Mouse (Mus musculus) myocyte (in vitro differentiated cells): ENCODE results near the gene 4930402F06Rik. TPM values are rescaled to one million over a fixed set of nuclear protein-coding genes. Genes with fewer than 3 reads are reported as not detected.
A peak's percentile ranks its signal among the peaks of the same experiment; 100 is the strongest.

Experiments
- H3K27me3 ChIP-seq: one replicate; pipeline ENCODE4 v1.6.1; 2011; ENCODE audit not compliant: control insufficient read depth, insufficient read depth, insufficient read length
- H3K36me3 ChIP-seq: one replicate; pipeline ENCODE4 v1.6.1; 2011; ENCODE audit not compliant: control insufficient read depth, insufficient read depth
- H3K4me2 ChIP-seq: one replicate; pipeline ENCODE4 v1.6.1; 2011; ENCODE audit warnings: low read depth, control low read depth
- H3K4me3 ChIP-seq: one replicate; pipeline ENCODE4 v1.5.1; 2011; ENCODE audit warnings: mild to moderate bottlenecking, control low read depth, moderate library complexity
- H3K79me2 ChIP-seq: one replicate; pipeline ENCODE4 v1.6.1; 2011; ENCODE audit not compliant: control insufficient read depth, insufficient read depth
- H3ac ChIP-seq: one replicate; pipeline ENCODE4 v1.6.1; 2011; ENCODE audit not compliant: control insufficient read depth, insufficient read length
- CEBPB ChIP-seq: IDR thresholded peaks from 2 replicates; pipeline ENCODE4 v1.6.1; 2011; ENCODE audit warnings: mild to moderate bottlenecking, moderate library complexity; ENCODE audit not compliant: poor library complexity, insufficient read depth, severe bottlenecking
- E2F4 ChIP-seq: IDR thresholded peaks from one replicate; pipeline ENCODE4 v1.6.1; 2011; ENCODE audit warnings: mild to moderate bottlenecking, control low read depth, moderate library complexity; ENCODE audit not compliant: insufficient read depth
- MAX ChIP-seq: IDR thresholded peaks from one replicate; pipeline ENCODE4 v1.6.1; 2011; ENCODE audit warnings: low read depth, mild to moderate bottlenecking, control low read depth
- MYOD1 ChIP-seq, 3 experiments: IDR thresholded peaks; one replicate each; pipeline ENCODE4 v1.6.1; 2011; ENCODE audit warnings: control low read depth in 2 of 3, low read depth in 2 of 3, mild to moderate bottlenecking in 2 of 3, moderate library complexity in 1 of 3; ENCODE audit not compliant: insufficient read length in 2 of 3, control insufficient read depth in 1 of 3
- MYOG ChIP-seq, 3 experiments: IDR thresholded peaks; one replicate each; pipeline ENCODE4 v1.6.1; 2011; ENCODE audit warnings: control low read depth in 2 of 3, low read depth in 2 of 3, mild to moderate bottlenecking in 2 of 3; ENCODE audit not compliant: insufficient read length in 2 of 3, control insufficient read depth in 1 of 3, insufficient read depth in 1 of 3
- POLR2A ChIP-seq: IDR thresholded peaks from one replicate; pipeline ENCODE4 v1.6.1; 2011; ENCODE audit warnings: low read depth, mild to moderate bottlenecking, control low read depth, moderate library complexity; ENCODE audit not compliant: insufficient read length
- POLR2AphosphoS2 ChIP-seq: IDR thresholded peaks from one replicate; pipeline ENCODE4 v1.6.1; 2011; ENCODE audit warnings: low read depth, control low read depth; ENCODE audit not compliant: insufficient read length
- REST ChIP-seq: IDR thresholded peaks from one replicate; pipeline ENCODE4 v1.6.1; 2011; ENCODE audit warnings: mild to moderate bottlenecking, control low read depth, moderate library complexity; ENCODE audit not compliant: insufficient read depth, insufficient read length
- SRF ChIP-seq: IDR thresholded peaks from one replicate; pipeline ENCODE4 v1.6.1; 2011; ENCODE audit warnings: low read depth; ENCODE audit not compliant: control insufficient read depth, insufficient read length
- TCF12 ChIP-seq: IDR thresholded peaks from one replicate; pipeline ENCODE4 v1.6.1; 2011; ENCODE audit warnings: mild to moderate bottlenecking, control low read depth; ENCODE audit not compliant: poor library complexity, insufficient read depth, severe bottlenecking
- TCF3 ChIP-seq: IDR thresholded peaks from one replicate; pipeline ENCODE4 v1.6.1; 2011; ENCODE audit warnings: low read depth, control low read depth; ENCODE audit not compliant: insufficient read length
- USF1 ChIP-seq: IDR thresholded peaks from one replicate; pipeline ENCODE4 v1.6.1; 2011; ENCODE audit warnings: low read depth, mild to moderate bottlenecking, control low read depth, moderate library complexity
- polyA plus RNA-seq: library from polyadenylated mRNA; unstranded; fragments of >200 nt; fragmentation: generic; extraction: Trizol; gene quantifications from one replicate; pipeline ENCODE4 v1.2.1, GENCODE M21; 2012; ENCODE audit warnings: missing spikeins

The 4930402F06Rik gene
- polyA plus RNA-seq, 1 experiment, result not detected

GRCm38 (mm10) chr2:35331205-35331604, 65.8 kb downstream of the 4930402F06Rik start:
- peaks cover 62% of the 10 kb centered on the region for H3K79me2 ChIP-seq
- no peak for TF ChIP-seq POLR2AphosphoS2
- TF ChIP-seq CEBPB, result no peak
- no peak for TF ChIP-seq USF1
- no peak for TF ChIP-seq MYOG (IDR thresholded peaks at IDR 0.05; ENCODE audit: control insufficient read depth in 1 of 3, insufficient read depth in 1 of 3, insufficient read length in 2 of 3, low read depth in 2 of 3)
- no peak for TF ChIP-seq MAX
- no peak for TF ChIP-seq POLR2A
- no peak for TF ChIP-seq REST
- no peak for TF ChIP-seq TCF3
- H3K4me2 ChIP-seq, result no peak overlapping the region
- H3K4me3 ChIP-seq, result no peak overlapping the region
- H3K27me3 ChIP-seq, result no peaks in the 10 kb centered on the region
- H3K36me3 ChIP-seq, result peaks cover 10% of the 10 kb centered on the region
- no peak overlapping the region for H3ac ChIP-seq

DNA sequence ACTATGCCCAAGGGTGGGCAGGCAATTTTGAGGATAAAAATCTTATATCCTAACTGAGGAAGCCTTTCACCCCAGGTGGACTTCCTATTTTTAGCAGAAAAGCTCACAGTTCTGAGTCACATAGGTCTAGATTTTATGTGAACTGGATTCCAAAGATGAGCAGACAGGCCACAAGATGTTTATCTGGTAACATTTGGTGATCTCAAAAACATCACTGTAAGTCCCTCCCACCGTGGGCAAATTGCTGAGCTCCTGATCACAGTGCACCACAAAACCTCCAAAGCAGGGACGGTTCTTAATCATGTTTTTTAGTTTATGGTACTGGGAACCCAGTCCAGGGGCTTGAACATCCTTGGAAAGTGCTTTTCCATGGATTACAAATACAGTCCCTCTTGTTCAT, 67.9 kb downstream of the 4930402F06Rik start:
- Histone ChIP-seq H3K27me3 (no peaks in the 10 kb centered on the region), H3K4me2 (peak overlapping the region; percentile 50), H3K4me3 (no peak overlapping the region), H3K79me2 (peaks cover 41% of the 10 kb centered on the region), H3K36me3 (peaks cover 15% of the 10 kb centered on the region), H3ac (no peak overlapping the region)
- TF ChIP-seq E2F4 (no peak), TCF3 (no peak), MYOD1 (IDR thresholded peaks at IDR 0.05; ENCODE audit: control insufficient read depth in 1 of 3, insufficient read length in 2 of 3, low read depth in 2 of 3) (no peak), MAX (no peak), POLR2AphosphoS2 (no peak), SRF (no peak)

DNA sequence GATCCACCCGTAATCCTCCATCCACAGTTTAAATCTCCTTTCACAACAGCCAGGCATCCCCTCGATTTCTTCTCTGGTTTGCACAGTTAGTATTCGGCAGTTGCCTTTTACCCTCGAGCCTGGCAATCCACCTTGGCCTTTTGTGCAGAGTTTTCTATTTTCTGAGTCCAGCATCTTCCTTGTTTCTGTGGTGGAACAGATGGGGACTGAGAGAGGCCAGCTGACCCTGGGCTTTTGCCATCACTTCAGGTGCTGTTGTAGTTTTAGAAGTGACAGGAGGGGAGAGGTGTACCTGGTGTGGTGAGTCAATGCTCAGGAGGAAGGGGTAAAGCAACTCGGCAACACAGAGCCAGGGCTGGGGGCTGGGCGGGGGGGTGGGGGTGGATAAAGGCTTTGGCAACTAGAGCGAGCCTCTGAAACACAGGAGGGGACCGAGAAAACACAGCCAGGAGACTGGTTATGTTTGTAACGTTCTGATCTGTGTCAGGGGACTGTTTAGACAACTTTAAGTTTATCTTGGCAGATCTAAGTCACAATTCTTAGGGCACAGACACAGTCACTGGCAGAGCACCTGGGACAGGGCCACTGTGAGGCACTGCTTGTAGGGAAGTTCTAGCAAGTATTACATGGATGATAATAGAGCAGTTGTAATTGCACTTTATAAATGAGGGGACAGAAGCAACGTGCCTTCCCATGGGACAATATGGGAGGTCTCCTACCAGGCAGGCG, 68.7 kb downstream of the 4930402F06Rik start:
- H3K36me3 ChIP-seq, result peaks cover 18% of the 10 kb centered on the region
- TF ChIP-seq MYOD1 (IDR thresholded peaks at IDR 0.05; ENCODE audit: control insufficient read depth in 1 of 3, insufficient read length in 2 of 3, low read depth in 2 of 3), result no peak
- no peak for TF ChIP-seq MAX
- no peak for TF ChIP-seq POLR2A
- TF ChIP-seq CEBPB, result no peak
- TF ChIP-seq MYOG (IDR thresholded peaks at IDR 0.05; ENCODE audit: control insufficient read depth in 1 of 3, insufficient read depth in 1 of 3, insufficient read length in 2 of 3, low read depth in 2 of 3), result no peak
- TF ChIP-seq SRF, result no peak
- TF ChIP-seq E2F4, result no peak

GRCm38 (mm10) chr2:35327583-35327982, 69.4 kb downstream of the 4930402F06Rik start:
- no peak overlapping the region for H3ac ChIP-seq

More for the DNA sequence above, 68.7 kb downstream of the 4930402F06Rik start:
- H3K4me2 ChIP-seq, result no peak overlapping the region
- no peaks in the 10 kb centered on the region for H3K27me3 ChIP-seq
- H3K4me3 ChIP-seq, result no peak overlapping the region
- H3ac ChIP-seq, result no peak overlapping the region
- peaks cover 32% of the 10 kb centered on the region for H3K79me2 ChIP-seq

GRCm38 (mm10) chr2:35326931-35327330, 70.0 kb downstream of the 4930402F06Rik start:
- H3K4me2 ChIP-seq, result no peak overlapping the region
- no peaks in the 10 kb centered on the region for H3K27me3 ChIP-seq
- H3K36me3 ChIP-seq, result peaks cover 16% of the 10 kb centered on the region
- H3K79me2 ChIP-seq, result peaks cover 19% of the 10 kb centered on the region
- H3ac ChIP-seq, result no peak overlapping the region
- H3K4me3 ChIP-seq, result no peak overlapping the region
- TF ChIP-seq REST (no peak), TCF12 (no peak), CEBPB (no peak), POLR2AphosphoS2 (no peak)

More at GRCm38 (mm10) chr2:35327583-35327982, 69.4 kb downstream of the 4930402F06Rik start:
- peaks cover 26% of the 10 kb centered on the region for H3K79me2 ChIP-seq
- no peaks in the 10 kb centered on the region for H3K27me3 ChIP-seq
- peaks cover 18% of the 10 kb centered on the region for H3K36me3 ChIP-seq
- no peak overlapping the region for H3K4me3 ChIP-seq
- TF ChIP-seq E2F4 (no peak), SRF (no peak), REST (no peak), CEBPB (no peak), USF1 (no peak), TCF3 (no peak), TCF12 (no peak), MYOD1 (IDR thresholded peaks at IDR 0.05; ENCODE audit: control insufficient read depth in 1 of 3, insufficient read length in 2 of 3, low read depth in 2 of 3) (no peak), MAX (no peak), POLR2A (no peak), POLR2AphosphoS2 (no peak), MYOG (IDR thresholded peaks at IDR 0.05; ENCODE audit: control insufficient read depth in 1 of 3, insufficient read depth in 1 of 3, insufficient read length in 2 of 3, low read depth in 2 of 3) (no peak)
- no peak overlapping the region for H3K4me2 ChIP-seq
